In genomic region chr9:88296321-88296720, GRCm38 (mm10) we compare ENCODE assay signal across 18 mouse cellular contexts. TPM values are rescaled to one million over a fixed set of nuclear protein-coding genes. Genes with fewer than 3 reads are reported as not detected.
DNase-seq lines count a peak whose midpoint lies in the region; ATAC-seq and TF ChIP-seq lines count a peak whose summit lies in the region.
"Had no signal": no experiment of that assay in that cellular context is flagged by ENCODE, and none has a peak within 500 bp of the region (broad histone marks: within the 10 kb centered on the region; RNA-seq: fewer than 3 reads in every experiment).

No protein-coding gene starts in this region.

- 56% methylated on average over 5 of the region's 5 CpGs for WGBS in heart, embryonic 15.5 days
- 49% methylated on average over 5 of the region's 5 CpGs for WGBS in liver, postnatal 0 days (ENCODE audit: insufficient replicate concordance)
- WGBS in liver, embryonic 11.5 days, result 71% methylated on average over 5 of the region's 5 CpGs
- WGBS in intestine, embryonic 16.5 days, result 59% methylated on average over 5 of the region's 5 CpGs

- 0 out of 2 replicates have a peak, but pooled peaks have one; percentile 31 for ATAC-seq in heart, embryonic 15.5 days (replicated peaks; ENCODE audit: insufficient number of reproducible peaks, insufficient read depth, low FRiP score, low read depth)
- peak; percentile 29; the same call in 1 of the 2 replicates for ATAC-seq in liver, postnatal 0 days
- no peak for ATAC-seq in liver, embryonic 11.5 days (replicated peaks; ENCODE audit: low FRiP score)
- no peak for ATAC-seq in intestine, embryonic 16.5 days
- ATAC-seq: activated CD4-positive, CD25-positive, alpha-beta regulatory T cell, adult 4 months had no signal

- no peak for TF ChIP-seq CTCF in liver, postnatal 0 days (IDR thresholded peaks at IDR 0.05; ENCODE audit: low read depth)

- H3K4me2 ChIP-seq in heart, embryonic 15.5 days, result no peak overlapping the region
- no peak overlapping the region for H3K4me2 ChIP-seq in liver, postnatal 0 days (ENCODE audit: low read depth, low read length)
- H3K4me2 ChIP-seq in liver, embryonic 11.5 days, result no peak overlapping the region
- H3K4me2 ChIP-seq in intestine, embryonic 16.5 days (ENCODE audit: low read depth, low read length), result no peak overlapping the region
- H3K4me2 ChIP-seq: embryonic facial prominence, embryonic 13.5 days; limb, embryonic 13.5 days had no signal

- TF ChIP-seq EP300 in liver, postnatal 0 days (IDR thresholded peaks at IDR 0.05; ENCODE audit: low read depth), result no peak

- no peaks in the 10 kb centered on the region for H3K36me3 ChIP-seq in heart, embryonic 15.5 days
- H3K36me3 ChIP-seq in liver, postnatal 0 days (replicated peaks; ENCODE audit: insufficient read depth, low read length), result no peaks in the 10 kb centered on the region
- H3K36me3 ChIP-seq in liver, embryonic 11.5 days (ENCODE audit: control insufficient read depth, insufficient read depth, low read length), result no peaks in the 10 kb centered on the region
- no peaks in the 10 kb centered on the region for H3K36me3 ChIP-seq in intestine, embryonic 16.5 days (ENCODE audit: control insufficient read depth, insufficient read depth, low read length)
- H3K36me3 ChIP-seq: embryonic facial prominence, embryonic 13.5 days; G1E; limb, embryonic 13.5 days had no signal

- no peak overlapping the region for H3K27ac ChIP-seq in heart, embryonic 15.5 days
- no peak overlapping the region for H3K27ac ChIP-seq in liver, postnatal 0 days (ENCODE audit: low read depth)
- no peak overlapping the region for H3K27ac ChIP-seq in liver, embryonic 11.5 days (ENCODE audit: low read depth, low read length)
- H3K27ac ChIP-seq in intestine, embryonic 16.5 days (ENCODE audit: low read length), result no peak overlapping the region
- H3K27ac ChIP-seq: embryonic facial prominence, embryonic 13.5 days; gastrocnemius, adult 2 months; kidney, postnatal 0 days; limb, embryonic 13.5 days; liver, embryonic 14.5 days had no signal

- DNase-seq in adrenal gland, adult 8-10 months, result peak; percentile 9
- DNase-seq in adrenal gland, adult 18-20 months (ENCODE audit: low spot score in 2 of 2), result no peak
- no peak for DNase-seq in heart, adult 8-10 months (ENCODE audit: low spot score)
- DNase-seq in liver, postnatal 0 days, result no peak
- no peak for DNase-seq in liver, embryonic 11.5 days (ENCODE audit: low spot score)
- peak; percentile 8 for DNase-seq in mesoderm, embryonic 11.5 days (ENCODE audit: low read depth, low spot score)
- DNase-seq: cerebellum, adult 11-12 months; kidney, adult 18-20 months had no signal

- H3K27me3 ChIP-seq in heart, embryonic 15.5 days, result no peaks in the 10 kb centered on the region
- H3K27me3 ChIP-seq in liver, postnatal 0 days (ENCODE audit: insufficient read depth, low read length), result no peaks in the 10 kb centered on the region
- H3K27me3 ChIP-seq in liver, embryonic 11.5 days (replicated peaks; ENCODE audit: control insufficient read depth, insufficient read depth, low read length), result no peaks in the 10 kb centered on the region
- no peaks in the 10 kb centered on the region for H3K27me3 ChIP-seq in intestine, embryonic 16.5 days (replicated peaks; ENCODE audit: control insufficient read depth, insufficient read depth, low read length)
- H3K27me3 ChIP-seq: embryonic facial prominence, embryonic 13.5 days; limb, embryonic 13.5 days; megakaryocyte, embryonic 14.5 days had no signal

- H3K4me1 ChIP-seq in heart, embryonic 15.5 days (replicated peaks), result 0 out of 2 replicates have a peak, but pooled peaks cover 2% of the 10 kb centered on the region
- no peaks in the 10 kb centered on the region for H3K4me1 ChIP-seq in liver, postnatal 0 days (ENCODE audit: insufficient read depth)
- no peaks in the 10 kb centered on the region for H3K4me1 ChIP-seq in liver, embryonic 11.5 days (replicated peaks; ENCODE audit: control insufficient read depth, insufficient read depth, low read length)
- no peaks in the 10 kb centered on the region for H3K4me1 ChIP-seq in intestine, embryonic 16.5 days (ENCODE audit: control insufficient read depth, insufficient read depth, low read length)
- H3K4me1 ChIP-seq: embryonic facial prominence, embryonic 13.5 days; limb, embryonic 13.5 days had no signal

- no peak overlapping the region for H3K4me3 ChIP-seq in heart, embryonic 15.5 days
- no peak overlapping the region for H3K4me3 ChIP-seq in liver, postnatal 0 days (ENCODE audit: low read depth, low read length)
- no peak overlapping the region for H3K4me3 ChIP-seq in liver, embryonic 11.5 days (ENCODE audit: low read depth, low read length)
- no peak overlapping the region for H3K4me3 ChIP-seq in intestine, embryonic 16.5 days (ENCODE audit: low read length)
- H3K4me3 ChIP-seq: embryonic facial prominence, embryonic 13.5 days; gastrocnemius, adult 2 months; limb, embryonic 13.5 days; megakaryocyte, embryonic 14.5 days had no signal

- no peak overlapping the region for H3K9ac ChIP-seq in heart, embryonic 15.5 days
- H3K9ac ChIP-seq in liver, postnatal 0 days (replicated peaks), result no peak overlapping the region
- H3K9ac ChIP-seq in liver, embryonic 11.5 days (ENCODE audit: low read depth, low read length), result no peak overlapping the region
- no peak overlapping the region for H3K9ac ChIP-seq in intestine, embryonic 16.5 days (ENCODE audit: low read depth, low read length)
- H3K9ac ChIP-seq: embryonic facial prominence, embryonic 13.5 days; limb, embryonic 13.5 days; liver, embryonic 14.5 days had no signal

- H3K9me3 ChIP-seq in heart, embryonic 15.5 days (replicated peaks), result 0 out of 2 replicates have a peak, but pooled peaks cover 3% of the 10 kb centered on the region
- no peaks in the 10 kb centered on the region for H3K9me3 ChIP-seq in liver, postnatal 0 days (ENCODE audit: low read length)
- no peaks in the 10 kb centered on the region for H3K9me3 ChIP-seq in liver, embryonic 11.5 days (ENCODE audit: control insufficient read depth, low read length)
- no peaks in the 10 kb centered on the region for H3K9me3 ChIP-seq in intestine, embryonic 16.5 days (ENCODE audit: control insufficient read depth, low read length)
- H3K9me3 ChIP-seq: embryonic facial prominence, embryonic 13.5 days; G1E; limb, embryonic 13.5 days; megakaryocyte, embryonic 14.5 days had no signal

RNA-seq across cellular contexts. Expression of gene Nt5e, which starts 30.7 kb away (rescaled TPM):
- total RNA-seq in adrenal gland, adult 8-10 months (2022), result 10 to 100 TPM in 2 of 4 experiments, 1 to 10 TPM in 2; 5.7 to 13.6 (median 8.9) TPM
- total RNA-seq in adrenal gland, adult 18-20 months (2021), result 1 to 10 TPM; 6.3 to 8.4 TPM
- polyA plus RNA-seq in heart, embryonic 15.5 days (2015; fragmentation: Nextera tagmentation; extraction: Ambion mirVana), result 4.4 and 5.0 TPM in 2 replicates
- total RNA-seq in heart, adult 8-10 months (2022), result 10 to 100 TPM in 2 of 4 experiments, 1 to 10 TPM in 2; 8.2 to 12.4 (median 10.8) TPM
- 17.3 and 18.9 TPM in 2 replicates for polyA plus RNA-seq in liver, postnatal 0 days (2015; fragmentation: Nextera tagmentation; extraction: Ambion mirVana)
- 6.3 and 7.3 TPM in 2 replicates for polyA plus RNA-seq in liver, embryonic 11.5 days (2014; fragmentation: Nextera tagmentation; extraction: Ambion mirVana)
- 3.2 and 4.0 TPM in 2 replicates for polyA plus RNA-seq in intestine, embryonic 16.5 days (2015; fragmentation: Nextera tagmentation; extraction: Ambion mirVana)
- polyA plus RNA-seq: G1E had no signal

Comparison
In these comparisons a context has a peak if more than half of its experiments do, and no peak if none do; other contexts are left out.
1. DNase-seq: peak in adrenal gland, adult 8-10 months (single experiment) and mesoderm, embryonic 11.5 days (single experiment); none in adrenal gland, adult 18-20 months (0 of 2), heart, adult 8-10 months (single experiment), liver, postnatal 0 days (single experiment) and liver, embryonic 11.5 days (single experiment).
2. ATAC-seq: peak in heart, embryonic 15.5 days (single experiment) and liver, postnatal 0 days (single experiment); none in liver, embryonic 11.5 days (single experiment) and intestine, embryonic 16.5 days (single experiment).